Mouse (Mus musculus): ENCODE measurements around the gene Myo5c. TPM values are rescaled to one million over a fixed set of nuclear protein-coding genes. Genes with fewer than 3 reads are reported as not detected.
A peak's percentile ranks its signal among the peaks of the same experiment; 100 is the strongest.

Myo5c gene
- total RNA-seq, 2 experiments from 2014 or later = 7.0 to 7.2 TPM

DNA sequence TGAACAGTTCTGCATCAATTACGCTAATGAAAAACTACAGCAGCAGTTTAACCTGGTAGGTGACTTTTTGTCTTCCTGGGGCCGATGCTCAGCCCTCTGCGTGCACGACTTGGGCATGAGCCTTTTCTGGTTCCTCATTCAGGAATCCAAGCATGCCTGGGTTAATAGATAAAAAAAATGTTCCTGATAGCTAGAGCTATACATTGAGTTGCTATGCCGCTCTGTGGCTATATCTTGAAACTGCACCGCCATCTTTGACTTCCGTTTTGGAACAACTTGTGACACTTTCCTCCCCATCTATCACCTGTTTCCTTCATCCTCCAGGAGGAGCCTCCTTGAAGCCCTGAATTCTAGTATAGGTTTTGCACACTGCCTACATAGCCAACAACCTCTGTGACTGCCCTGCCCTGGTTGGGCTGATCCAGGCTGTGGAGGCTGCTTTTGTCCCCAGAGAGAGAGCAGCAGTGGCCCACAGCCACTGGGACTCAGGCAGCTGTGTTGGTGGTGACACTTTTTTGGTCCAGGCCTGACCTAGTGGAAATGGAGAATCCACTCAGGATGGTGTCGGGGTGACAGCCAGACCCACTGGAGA lies 30.5 kb downstream of the Myo5c start:
- no peak overlapping the region for H3K4me3 ChIP-seq
- TF ChIP-seq CTCF (IDR thresholded peaks at IDR 0.05) = peak; percentile 71
- intact Hi-C loops (cut with DNase I) = no loop called here
- DNase-seq (ENCODE audit: extremely low spot score in 1 of 2, low spot score in 2 of 2) = peak in 1 of 2 experiments; percentile 45
- H3K27ac ChIP-seq = peak overlapping the region; percentile 76

DNA sequence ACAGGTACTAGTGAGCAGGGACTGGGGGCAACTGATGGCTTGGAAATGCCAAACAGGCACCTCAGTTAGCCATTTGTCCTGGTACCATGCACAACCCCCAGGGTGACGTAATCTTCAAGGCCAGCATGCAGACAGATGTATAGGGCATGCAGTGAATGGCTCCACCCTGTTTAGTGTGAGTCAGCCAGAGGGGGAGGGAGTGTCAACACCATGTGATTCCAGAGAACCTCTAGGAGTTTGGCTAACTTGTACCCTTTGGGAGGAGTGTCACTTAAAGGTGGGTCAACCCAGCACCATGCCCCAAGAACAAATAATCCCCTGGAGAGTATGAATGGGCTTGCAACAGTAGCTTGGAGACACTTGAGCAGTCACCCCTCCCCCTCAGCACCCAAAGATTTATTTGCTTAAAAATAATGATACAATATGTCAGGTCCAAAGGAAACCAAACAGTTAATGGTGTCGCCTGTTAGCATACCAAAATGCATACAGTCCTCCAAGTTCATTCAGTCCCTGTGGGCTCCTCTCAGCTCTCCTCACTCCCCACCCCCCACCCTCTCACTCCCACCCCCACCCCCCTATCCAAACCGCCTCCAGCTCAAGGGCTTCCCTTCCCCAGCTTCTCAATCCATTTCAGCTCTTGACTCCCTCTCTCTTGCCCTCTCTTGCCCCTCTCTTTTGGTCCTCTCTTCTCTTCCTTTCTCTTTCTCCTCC lies 32.3 kb downstream of the Myo5c start:
- TF ChIP-seq CTCF (IDR thresholded peaks at IDR 0.05) = no peak
- Histone ChIP-seq H3K27ac (no peak overlapping the region), H3K4me3 (no peak overlapping the region)
- intact Hi-C loops (cut with DNase I) = no loop called here
- DNase-seq (ENCODE audit: extremely low spot score in 1 of 2, low spot score in 2 of 2) = no peak

DNA sequence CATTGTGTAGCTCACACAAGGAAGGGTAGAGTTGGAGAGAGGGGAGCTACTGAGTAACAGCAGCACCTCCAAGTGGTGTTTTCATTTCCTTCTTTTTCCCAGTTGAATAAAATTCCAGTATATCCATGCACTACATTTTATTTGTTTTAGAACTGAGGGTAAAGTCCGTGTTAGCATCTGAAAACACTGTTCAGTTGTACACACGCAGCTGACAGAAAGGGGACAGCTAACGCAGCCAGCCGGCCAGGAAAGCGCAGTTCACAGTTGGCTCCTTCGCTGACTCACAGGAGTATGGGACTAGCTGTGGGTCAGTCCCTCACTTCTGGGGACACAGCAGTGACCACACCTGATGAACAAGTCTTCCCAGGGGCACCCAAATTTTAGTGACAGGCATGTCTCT lies 35.3 kb downstream of the Myo5c start:
- TF ChIP-seq CTCF (IDR thresholded peaks at IDR 0.05) = no peak; the same call in none of the 2 replicates
- intact Hi-C loops (cut with DNase I) = no loop called here
- Histone ChIP-seq H3K27ac (no peak overlapping the region), H3K4me3 (no peak overlapping the region)
- no peak for DNase-seq (ENCODE audit: extremely low spot score in 1 of 2, low spot score in 2 of 2)

DNA sequence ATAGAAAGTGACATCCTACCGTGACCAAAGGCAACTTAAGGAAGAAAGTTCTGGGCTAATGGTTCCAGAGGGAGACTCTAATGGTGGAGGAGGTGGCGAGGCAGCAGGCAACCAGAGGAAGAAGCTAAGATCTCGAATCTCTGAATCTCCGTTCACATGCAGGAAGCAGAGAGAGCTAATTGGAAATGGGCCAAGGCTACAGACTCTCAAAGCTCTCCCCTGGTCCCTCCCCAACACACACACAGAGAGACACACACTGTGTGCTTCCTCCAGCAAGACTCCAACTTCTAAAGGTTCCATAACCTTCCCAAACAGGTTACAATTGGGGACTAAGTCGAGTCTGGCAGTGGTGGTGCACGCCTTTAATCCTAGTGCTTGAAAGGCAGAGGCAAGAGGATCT lies 38.6 kb downstream of the Myo5c start:
- no peak for TF ChIP-seq CTCF (IDR thresholded peaks at IDR 0.05)
- no peak for DNase-seq (ENCODE audit: extremely low spot score in 1 of 2, low spot score in 2 of 2)
- Histone ChIP-seq H3K27ac (no peak overlapping the region), H3K4me3 (no peak overlapping the region)
- intact Hi-C loops (cut with DNase I) = no loop called here

DNA sequence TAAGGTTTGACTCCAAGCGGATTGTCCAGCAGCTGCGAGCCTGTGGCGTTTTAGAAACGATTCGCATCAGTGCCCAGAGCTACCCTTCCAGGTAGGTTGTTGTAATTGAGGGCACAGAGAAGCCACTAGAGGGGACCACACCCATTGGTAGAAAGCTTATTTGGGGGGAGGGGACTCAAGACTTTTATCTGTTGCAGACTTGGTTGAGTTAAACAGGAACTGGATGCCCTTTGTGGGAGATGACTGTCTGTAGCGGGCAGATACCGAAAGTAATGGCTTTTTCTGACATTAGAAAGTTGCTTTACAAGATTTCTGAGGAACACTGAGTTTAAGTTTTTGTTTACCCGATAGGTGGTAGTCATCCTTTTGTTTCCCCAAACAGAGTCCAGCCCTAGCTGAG lies 39.7 kb downstream of the Myo5c start:
- no peak for TF ChIP-seq CTCF (IDR thresholded peaks at IDR 0.05)
- H3K4me3 ChIP-seq = no peak overlapping the region
- DNase-seq (ENCODE audit: extremely low spot score in 1 of 2, low spot score in 2 of 2) = no peak
- intact Hi-C loops (cut with DNase I) = no loop called here
- no peak overlapping the region for H3K27ac ChIP-seq

DNA sequence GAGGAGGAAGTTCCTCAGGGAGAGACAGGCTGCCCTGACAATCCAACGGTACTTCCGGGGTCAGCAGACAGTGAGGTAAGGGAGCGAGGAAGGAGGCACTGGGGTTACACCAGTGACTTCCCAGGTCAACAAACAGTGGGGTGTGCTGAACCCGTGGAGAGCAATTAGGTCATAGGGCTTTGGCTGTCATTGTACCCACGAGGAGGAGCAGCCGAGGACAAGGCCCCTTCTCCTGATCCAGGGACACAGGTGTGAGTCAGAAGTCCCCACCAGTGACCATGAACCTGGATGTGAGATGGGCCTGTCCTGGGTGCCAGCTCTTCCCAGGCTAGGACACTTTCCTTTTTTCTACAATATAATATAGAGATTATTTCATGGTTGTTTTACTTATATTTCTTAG lies 41.8 kb downstream of the Myo5c start:
- no peak for DNase-seq (ENCODE audit: extremely low spot score in 1 of 2, low spot score in 2 of 2)
- intact Hi-C loops (cut with DNase I) = no loop called here
- Histone ChIP-seq H3K4me3 (no peak overlapping the region), H3K27ac (no peak overlapping the region)
- no peak for TF ChIP-seq CTCF (IDR thresholded peaks at IDR 0.05)

DNA sequence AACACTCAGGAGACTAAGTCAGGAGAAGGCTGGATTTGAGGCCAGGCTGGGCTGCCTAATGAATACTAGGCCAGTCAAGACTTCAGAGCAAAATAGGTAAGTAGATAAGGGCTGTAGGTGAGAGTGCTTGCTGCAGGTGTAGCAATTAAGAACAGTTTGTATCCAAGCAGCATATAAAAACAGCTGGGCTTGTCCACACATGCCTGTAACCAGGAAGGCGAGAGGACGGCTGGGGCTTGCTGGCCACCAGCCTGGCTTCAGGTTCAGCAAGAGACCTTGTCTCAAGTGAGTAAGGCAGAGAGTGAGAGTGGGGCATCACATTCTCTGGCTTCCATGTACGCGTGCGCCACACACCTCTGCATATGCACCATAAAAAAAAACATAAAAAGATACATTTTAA lies 42.7 kb downstream of the Myo5c start:
- no peak overlapping the region for H3K27ac ChIP-seq
- TF ChIP-seq CTCF (IDR thresholded peaks at IDR 0.05) = no peak
- DNase-seq (ENCODE audit: extremely low spot score in 1 of 2, low spot score in 2 of 2) = no peak
- H3K4me3 ChIP-seq = no peak overlapping the region
- intact Hi-C loops (cut with DNase I) = no loop called here

DNA sequence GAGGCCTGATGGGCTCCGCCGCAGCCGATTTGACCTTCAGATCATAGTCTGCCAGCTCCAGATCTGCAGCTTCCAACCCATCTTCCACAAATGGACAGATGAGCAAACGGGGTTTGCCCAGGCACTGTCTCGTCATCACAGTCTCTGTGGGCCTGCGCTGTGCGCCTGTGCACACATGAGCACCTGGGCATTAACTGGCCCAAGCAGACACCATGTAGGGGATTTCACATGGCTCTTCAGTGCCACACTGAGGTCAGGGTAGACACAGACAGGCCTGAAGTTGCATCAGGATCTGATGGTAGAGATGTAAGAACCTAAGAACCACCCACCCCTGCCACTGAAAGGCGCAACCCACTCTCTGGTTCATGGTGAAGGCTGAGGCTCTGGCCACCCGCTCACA lies 43.2 kb downstream of the Myo5c start:
- intact Hi-C loops (cut with DNase I) = no loop called here
- TF ChIP-seq CTCF (IDR thresholded peaks at IDR 0.05) = no peak
- H3K4me3 ChIP-seq = no peak overlapping the region
- H3K27ac ChIP-seq = no peak overlapping the region
- DNase-seq (ENCODE audit: extremely low spot score in 1 of 2, low spot score in 2 of 2) = no peak

DNA sequence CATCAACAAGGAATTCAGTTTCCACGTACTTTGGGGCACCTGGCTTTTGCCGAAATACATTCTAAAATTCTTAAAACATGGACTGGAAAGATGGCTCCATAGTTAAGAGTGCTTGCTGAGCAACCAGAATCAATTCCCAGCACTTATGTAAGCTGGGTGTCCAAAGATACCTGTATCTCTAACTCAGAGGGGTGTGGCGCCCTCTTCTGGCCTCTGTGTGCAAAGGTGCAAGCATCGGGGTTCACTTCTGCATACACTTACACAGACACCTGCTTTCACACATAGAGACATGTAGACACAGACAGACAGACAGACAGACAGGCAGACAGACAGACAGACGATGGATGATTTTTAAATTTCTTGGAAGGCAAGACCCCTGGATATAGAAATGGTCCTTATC lies 49.0 kb downstream of the Myo5c start:
- DNase-seq (ENCODE audit: extremely low spot score in 1 of 2, low spot score in 2 of 2) = peak; percentile 47 to 49
- intact Hi-C loops (cut with DNase I) = loop anchor here (5.0 to 10.0 kb wide), 2 partner anchors 236 to 376 kb away; no protein-coding TSS in a partner anchor
- peak; percentile 57 for TF ChIP-seq CTCF (IDR thresholded peaks at IDR 0.05)
- no peak overlapping the region for H3K27ac ChIP-seq
- H3K4me3 ChIP-seq = no peak overlapping the region

DNA sequence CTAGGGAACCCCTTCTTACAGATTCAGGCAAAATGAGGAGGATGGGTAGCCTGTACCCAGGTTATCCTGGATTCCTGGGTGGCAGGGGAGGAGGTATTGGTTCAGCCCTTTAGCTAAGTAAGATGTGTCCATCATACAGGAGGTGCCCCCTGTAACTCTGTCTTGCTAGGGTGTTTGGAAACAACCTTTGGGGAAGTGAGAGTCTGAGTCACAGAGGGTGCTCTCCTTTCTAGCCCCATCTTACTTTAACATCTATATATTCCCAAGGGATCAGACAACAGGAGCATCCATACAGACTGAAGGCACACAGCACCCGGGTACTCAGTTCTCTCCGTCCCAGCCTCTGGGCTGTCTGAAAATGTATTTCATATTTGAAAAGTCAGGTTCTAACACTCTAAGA lies 50.4 kb downstream of the Myo5c start:
- no peak overlapping the region for H3K27ac ChIP-seq
- DNase-seq (ENCODE audit: extremely low spot score in 1 of 2, low spot score in 2 of 2) = no peak
- intact Hi-C loops (cut with DNase I) = loop anchor here (1.0 to 10.0 kb wide), 3 partner anchors 152 to 377 kb away; no protein-coding TSS in a partner anchor
- no peak overlapping the region for H3K4me3 ChIP-seq
- TF ChIP-seq CTCF (IDR thresholded peaks at IDR 0.05) = no peak

DNA sequence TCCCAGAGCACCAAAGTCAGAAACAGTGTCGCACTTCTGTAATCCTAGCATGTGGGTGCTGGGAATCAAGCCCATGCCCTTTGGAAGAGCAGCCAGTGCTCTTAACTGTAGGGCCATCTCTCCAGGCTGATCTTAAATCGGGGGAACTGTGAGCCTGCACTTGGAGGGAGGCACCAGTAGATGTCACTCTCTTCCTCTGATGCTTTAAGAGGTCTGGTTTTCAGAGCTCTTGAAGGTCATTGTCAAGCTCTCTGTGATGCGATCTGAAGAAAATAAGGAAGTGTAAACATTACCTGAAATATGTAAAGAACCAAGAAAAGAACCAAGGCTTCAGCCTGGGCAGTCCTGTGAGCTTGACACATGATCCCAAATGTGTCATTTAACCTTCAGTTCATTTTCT lies 51.0 kb downstream of the Myo5c start:
- peak; percentile 57 to 61 for DNase-seq (ENCODE audit: extremely low spot score in 1 of 2, low spot score in 2 of 2)
- intact Hi-C loops (cut with DNase I) = loop anchor here (1.0 to 10.0 kb wide), 3 partner anchors 151 to 378 kb away; no protein-coding TSS in a partner anchor
- TF ChIP-seq CTCF (IDR thresholded peaks at IDR 0.05) = peak; percentile 90
- no peak overlapping the region for H3K4me3 ChIP-seq
- 0 out of 2 replicates have a peak overlapping the region, but pooled peaks have one; percentile 16 for H3K27ac ChIP-seq

DNA sequence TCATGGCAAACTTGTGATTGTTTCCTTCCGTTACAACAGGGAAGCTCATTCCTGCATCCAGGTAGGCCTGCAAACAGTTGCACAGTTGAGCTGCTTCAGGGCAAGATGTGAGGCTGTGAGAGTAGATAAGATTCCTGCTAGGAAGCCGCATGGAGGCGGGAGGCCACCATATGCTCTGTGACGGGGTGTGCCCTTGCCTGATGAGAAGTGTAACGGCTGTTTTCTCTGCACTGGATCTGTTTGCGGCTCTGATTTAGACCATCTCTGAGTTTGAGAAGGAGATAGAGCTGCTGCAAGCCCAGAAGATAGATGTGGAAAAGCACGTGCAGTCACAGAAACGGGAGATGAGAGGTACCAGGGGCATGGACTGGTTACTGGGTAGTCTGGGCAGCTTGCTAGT lies 51.8 kb downstream of the Myo5c start:
- no peak overlapping the region for H3K27ac ChIP-seq
- no peak for TF ChIP-seq CTCF (IDR thresholded peaks at IDR 0.05)
- H3K4me3 ChIP-seq = no peak overlapping the region
- no peak for DNase-seq (ENCODE audit: extremely low spot score in 1 of 2, low spot score in 2 of 2)
- intact Hi-C loops (cut with DNase I) = loop anchor here (5.0 to 10.0 kb wide), 2 partner anchors 234 to 379 kb away; no protein-coding TSS in a partner anchor
